Mouse (Mus musculus): ENCODE measurements around the gene Rxfp2.

Gene Rxfp2

DNA sequence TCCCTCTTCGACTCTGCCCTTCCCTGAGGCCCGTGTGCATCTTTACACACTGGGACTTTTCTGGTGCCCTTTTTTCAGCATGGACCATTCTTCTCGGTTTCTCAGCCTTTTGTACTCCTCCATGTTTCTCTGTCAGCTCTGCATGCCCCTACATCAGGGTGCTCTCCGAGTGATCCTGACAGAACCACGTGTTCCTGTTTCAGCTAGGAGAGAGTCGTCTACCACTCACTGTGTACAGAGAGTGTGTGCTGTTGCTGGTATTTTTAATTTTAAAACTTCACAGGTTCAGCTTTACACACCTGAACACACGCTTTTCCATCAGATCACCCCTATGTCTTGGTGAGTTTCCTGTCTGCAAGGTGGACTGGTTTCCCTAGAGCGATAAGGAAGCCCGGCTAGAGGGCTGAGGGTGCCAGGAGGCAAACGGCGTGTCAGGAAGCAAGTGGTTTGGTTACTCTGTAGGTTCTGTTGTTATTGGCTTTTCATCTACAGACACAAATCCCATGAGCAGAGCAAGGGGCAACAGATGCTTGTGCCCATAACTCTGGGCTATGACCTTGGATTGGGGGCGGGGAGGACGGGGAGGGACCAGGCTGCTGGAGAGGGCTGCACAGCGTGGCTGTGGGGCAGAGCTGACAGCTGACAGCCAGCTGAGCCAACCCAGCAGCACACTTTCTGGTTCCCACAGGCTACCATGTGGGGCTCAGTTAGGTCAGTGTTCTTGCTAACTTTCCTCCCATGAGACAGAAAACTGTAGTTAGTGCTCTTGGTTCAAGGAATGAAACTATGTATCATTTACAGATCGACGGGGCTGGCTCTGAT lies 97.0 kb downstream of the Rxfp2 start:
- no peak for DNase-seq (ENCODE audit: low spot score)

DNA sequence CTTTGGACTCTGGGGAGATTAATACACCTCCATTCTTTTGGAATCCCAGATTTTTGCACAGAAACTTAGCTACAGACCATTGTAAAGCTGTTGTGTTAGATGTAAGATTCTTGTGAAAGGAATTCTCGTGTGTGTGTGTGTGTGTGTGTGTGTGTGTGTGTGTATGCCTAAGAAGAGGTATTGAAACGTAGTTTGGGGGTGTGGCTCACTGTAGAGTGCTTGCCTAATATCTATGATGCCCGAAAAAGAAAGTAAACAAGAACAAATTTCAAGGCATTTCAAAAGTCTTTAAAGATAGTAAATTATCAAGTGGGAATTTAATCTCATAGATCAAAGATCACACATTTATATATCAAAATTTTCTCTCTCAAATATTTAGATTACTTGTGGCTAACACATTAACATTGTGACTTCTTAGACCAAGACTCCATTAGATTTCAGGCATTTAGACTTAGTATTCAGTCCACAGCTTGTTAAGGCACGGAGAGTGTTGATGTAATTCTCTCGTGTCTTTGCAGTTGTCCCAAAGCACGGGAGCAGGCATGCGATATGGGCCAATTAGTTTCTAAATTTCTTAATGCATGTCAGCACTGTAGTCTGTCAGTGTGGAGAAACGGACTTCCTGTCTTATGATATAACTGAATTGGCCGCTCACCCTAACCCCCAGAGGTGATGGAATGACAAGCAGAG lies 97.9 kb downstream of the Rxfp2 start:
- DNase-seq (ENCODE audit: low spot score) = no peak

GRCm38 (mm10) chr5:150116906-150117216 lies 98.4 kb downstream of the Rxfp2 start:
- DNase-seq (ENCODE audit: low spot score) = no peak

DNA sequence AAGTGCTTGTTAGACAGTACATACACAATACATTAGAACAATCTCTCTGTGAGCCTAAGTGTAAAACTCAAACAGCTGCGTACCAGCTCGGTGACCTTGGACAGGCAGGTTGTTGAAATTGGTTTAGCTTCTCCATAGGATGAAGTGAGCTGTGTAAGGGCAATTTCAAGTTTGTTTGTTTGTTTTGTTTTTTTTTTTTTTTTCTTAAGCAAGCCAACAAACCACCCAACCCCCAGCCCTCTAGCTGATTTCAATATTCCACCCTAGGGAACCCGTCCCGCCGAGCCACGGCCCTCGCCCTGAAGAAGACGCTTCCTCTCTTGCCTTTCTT lies 99.6 kb downstream of the Rxfp2 start:
- DNase-seq (ENCODE audit: low spot score) = no peak

- DNase-seq (ENCODE audit: low spot score) = peak; percentile 83
Observed at GRCm38 (mm10) chr5:150118455-150119241, 100.2 kb downstream of the Rxfp2 start, which contains the start of gene Fry. Fry (plus strand) TSS chr5:150118645.

- DNase-seq (ENCODE audit: low spot score) = no peak
Observed at GRCm38 (mm10) chr5:150120676-150121075, 102.2 kb downstream of the Rxfp2 start.

DNA sequence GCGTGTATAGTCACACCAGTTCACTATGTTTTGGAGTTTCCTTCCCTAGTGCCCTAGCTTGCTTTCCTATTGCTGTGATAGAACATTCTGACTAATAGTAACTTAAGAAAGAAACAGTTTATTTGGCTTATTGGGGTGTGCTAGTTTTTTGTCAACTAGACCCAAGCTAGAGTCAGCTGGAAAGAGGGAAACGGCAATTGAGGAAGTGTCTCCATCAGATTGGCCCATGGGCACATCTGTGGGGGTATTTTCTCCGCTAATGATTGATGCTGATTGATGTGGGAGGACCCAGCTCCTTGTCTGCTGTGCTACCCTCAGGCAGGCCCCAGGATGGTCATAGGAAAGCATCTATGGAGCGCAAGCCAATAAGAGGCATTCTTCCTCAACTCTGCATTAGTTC lies 103.6 kb downstream of the Rxfp2 start:
- DNase-seq (ENCODE audit: low spot score) = no peak

GRCm38 (mm10) chr5:150122571-150122970 lies 104.1 kb downstream of the Rxfp2 start:
- no peak for DNase-seq (ENCODE audit: low spot score)

DNA sequence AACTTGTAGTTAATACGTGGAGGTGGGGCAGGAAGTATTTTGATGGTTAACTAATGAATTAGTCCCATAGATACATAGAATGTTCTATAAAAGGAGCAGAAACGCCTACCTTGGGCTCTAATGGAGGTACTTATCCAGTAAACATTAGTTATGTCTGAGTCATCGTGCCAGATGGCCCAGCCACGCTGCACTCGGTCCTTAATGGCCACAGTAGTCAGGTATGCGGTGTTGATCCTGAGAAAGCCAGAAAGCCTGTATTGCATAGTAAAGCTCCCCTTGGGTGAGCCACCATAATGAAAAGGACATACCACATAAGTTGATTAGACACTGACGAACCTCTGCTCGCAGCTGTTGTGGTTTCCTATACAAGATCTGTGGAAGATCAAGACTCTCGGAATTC lies 107.4 kb downstream of the Rxfp2 start:
- DNase-seq (ENCODE audit: low spot score) = no peak

DNA sequence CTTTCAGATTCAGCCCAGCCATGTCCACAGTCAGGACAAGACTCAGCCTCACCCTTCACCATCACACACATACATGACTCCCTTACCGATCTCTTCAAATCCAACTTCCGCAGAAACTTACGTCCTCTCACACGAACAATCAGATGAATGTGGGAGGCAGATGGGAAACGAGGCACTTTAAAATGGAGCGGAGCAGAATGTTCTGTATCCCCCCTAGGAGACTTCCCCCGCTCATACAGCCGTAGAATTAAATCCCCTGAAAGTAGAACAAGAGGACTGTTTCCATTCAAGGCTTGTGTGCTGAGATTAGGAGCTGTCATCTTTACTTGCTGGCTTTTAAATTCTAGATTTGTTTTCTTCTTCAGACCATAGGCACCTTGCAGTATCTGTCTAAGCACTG lies 110.0 kb downstream of the Rxfp2 start:
- no peak for DNase-seq (ENCODE audit: low spot score)

GRCm38 (mm10) chr5:150130144-150130543 lies 111.7 kb downstream of the Rxfp2 start:
- DNase-seq (ENCODE audit: low spot score) = no peak

GRCm38 (mm10) chr5:150131166-150131565 lies 112.7 kb downstream of the Rxfp2 start:
- no peak for DNase-seq (ENCODE audit: low spot score)

Data from embryo, embryonic 10 days (tissue).